Mouse (Mus musculus) embryonic fibroblast, embryonic 13.5 days (primary cell): ENCODE data around the gene Uso1. TPM values are rescaled to one million over a fixed set of nuclear protein-coding genes. Genes with fewer than 3 reads are reported as not detected.

Experiments
- H3K27ac ChIP-seq: 2 replicates; pipeline ENCODE4 v1.5.1; 2012; ENCODE audit warnings: low read length, control low read depth, inconsistent platforms; ENCODE audit not compliant: insufficient read depth
- H3K4me1 ChIP-seq: 2 replicates; pipeline ENCODE4 v1.6.1; 2011; ENCODE audit warnings: low read length; ENCODE audit not compliant: control insufficient read depth, insufficient read depth
- H3K4me3 ChIP-seq: 2 replicates; pipeline ENCODE4 v1.5.1; 2011; ENCODE audit warnings: mild to moderate bottlenecking, control low read depth, low read length; ENCODE audit not compliant: insufficient read depth
- CTCF ChIP-seq: IDR thresholded peaks from 2 replicates; pipeline ENCODE4 v1.5.1; 2011; ENCODE audit warnings: mild to moderate bottlenecking, control low read depth, low read length, moderate library complexity, borderline replicate concordance; ENCODE audit not compliant: insufficient read depth
- POLR2A ChIP-seq: IDR thresholded peaks from 2 replicates; pipeline ENCODE4 v1.6.1; 2011; ENCODE audit warnings: low read depth, mild to moderate bottlenecking, control low read depth, low read length, moderate library complexity
- polyA plus RNA-seq: library from polyadenylated mRNA; stranded (reverse); fragments of >200 nt; gene quantifications from 2 replicates; pipeline ENCODE4 v1.2.4, GENCODE M21; 2011; ENCODE audit warnings: low read depth; ENCODE audit not compliant: missing spikeins, insufficient read length

The Uso1 gene
- polyA plus RNA-seq, 1 experiment: 101 TPM

- peaks cover 6% of the 10 kb centered on the region for H3K4me1 ChIP-seq
- no peak overlapping the region for H3K4me3 ChIP-seq
- no peak for TF ChIP-seq POLR2A
- TF ChIP-seq CTCF: no peak
- no peak overlapping the region for H3K27ac ChIP-seq
Observed at GRCm38 (mm10) chr5:92210205-92210604, 72.5 kb downstream of the Uso1 start.

GRCm38 (mm10) chr5:92212231-92212630 is 74.5 kb downstream of the Uso1 start:
- TF ChIP-seq POLR2A: no peak
- TF ChIP-seq CTCF: no peak
- Histone ChIP-seq H3K27ac (no peak overlapping the region), H3K4me3 (no peak overlapping the region), H3K4me1 (no peaks in the 10 kb centered on the region)

- Histone ChIP-seq H3K4me3 (no peak within 1 kb of the TSS), H3K4me1 (peaks cover under 1% of the 10 kb centered on the region; the same call in 1 of the 2 replicates), H3K27ac (peak within 1 kb of the TSS; percentile 70; the same call in 1 of the 2 replicates)
- no peak for TF ChIP-seq CTCF
- TF ChIP-seq POLR2A: no peak
Observed at GRCm38 (mm10) chr5:92215308-92215707, 77.6 kb downstream of the Uso1 start, which contains the start of gene U90926. U90926 (minus strand) TSS chr5:92215408.

GRCm38 (mm10) chr5:92218915-92219793 is 81.4 kb downstream of the Uso1 start:
- Histone ChIP-seq H3K4me3 (no peak overlapping the region), H3K27ac (peak overlapping the region; percentile 91), H3K4me1 (peaks cover 4% of the 10 kb centered on the region; the same call in 1 of the 2 replicates)
- TF ChIP-seq POLR2A: no peak
- TF ChIP-seq CTCF: no peak

- TF ChIP-seq CTCF: no peak
- no peak for TF ChIP-seq POLR2A
- Histone ChIP-seq H3K4me1 (peaks cover 4% of the 10 kb centered on the region; the same call in 1 of the 2 replicates), H3K4me3 (no peak overlapping the region), H3K27ac (peak overlapping the region; percentile 91)
Observed at GRCm38 (mm10) chr5:92219826-92220225, 82.1 kb downstream of the Uso1 start.

- no peak overlapping the region for H3K4me3 ChIP-seq
- H3K27ac ChIP-seq: peak overlapping the region; percentile 91
- peaks cover 4% of the 10 kb centered on the region; the same call in 1 of the 2 replicates for H3K4me1 ChIP-seq
- TF ChIP-seq POLR2A (no peak), CTCF (no peak)
Observed at GRCm38 (mm10) chr5:92220287-92220902, 82.7 kb downstream of the Uso1 start.

GRCm38 (mm10) chr5:92227782-92228181 is 90.0 kb downstream of the Uso1 start:
- TF ChIP-seq CTCF (no peak), POLR2A (no peak)

GRCm38 (mm10) chr5:92228776-92229175 is 91.0 kb downstream of the Uso1 start:
- H3K4me3 ChIP-seq: no peak overlapping the region
- H3K27ac ChIP-seq: no peak overlapping the region
- H3K4me1 ChIP-seq: no peaks in the 10 kb centered on the region
- no peak for TF ChIP-seq CTCF
- no peak for TF ChIP-seq POLR2A

More at GRCm38 (mm10) chr5:92227782-92228181, 90.0 kb downstream of the Uso1 start:
- Histone ChIP-seq H3K4me3 (no peak overlapping the region), H3K4me1 (no peaks in the 10 kb centered on the region), H3K27ac (no peak overlapping the region)

- no peak overlapping the region for H3K4me3 ChIP-seq
- H3K4me1 ChIP-seq: no peaks in the 10 kb centered on the region
- H3K27ac ChIP-seq: no peak overlapping the region
- no peak for TF ChIP-seq CTCF
Observed at GRCm38 (mm10) chr5:92229514-92229913, 91.8 kb downstream of the Uso1 start.

- Histone ChIP-seq H3K4me1 (no peaks in the 10 kb centered on the region), H3K4me3 (no peak overlapping the region)
- TF ChIP-seq POLR2A: no peak
- no peak for TF ChIP-seq CTCF
Observed at GRCm38 (mm10) chr5:92230306-92230705, 92.6 kb downstream of the Uso1 start.

More at GRCm38 (mm10) chr5:92230306-92230705, 92.6 kb downstream of the Uso1 start:
- no peak overlapping the region for H3K27ac ChIP-seq
